Mouse (Mus musculus) kidney, embryonic 14.5 days (tissue): ENCODE results near the gene Elk4. TPM values are rescaled to one million over a fixed set of nuclear protein-coding genes. Genes with fewer than 3 reads are reported as not detected.

Experiments
- ATAC-seq: fragments of 200-750 bp; cut with Nextera tagmentation; 2 replicates; pipeline ENCODE4 v1.8.0; 2017; ENCODE audit warnings: moderate number of reproducible peaks, mild to moderate bottlenecking, moderate TSS enrichment, moderate library complexity; ENCODE audit not compliant: low FRiP score, low TSS enrichment
- H3K27ac ChIP-seq: fragments of 300-500 bp; sonication (generic); 2 replicates; pipeline ENCODE4 v1.5.1; 2014; ENCODE audit warnings: low read depth, mild to moderate bottlenecking, low read length, moderate library complexity, mixed read lengths
- H3K27me3 ChIP-seq: fragments of 300-500 bp; sonication (generic); 2 replicates; pipeline ENCODE4 v1.6.1; 2014; ENCODE audit warnings: mild to moderate bottlenecking, low read length; ENCODE audit not compliant: control insufficient read depth, insufficient read depth
- H3K36me3 ChIP-seq: fragments of 300-500 bp; sonication (generic); 2 replicates; pipeline ENCODE4 v1.6.1; 2014; ENCODE audit warnings: low read length, mixed read lengths; ENCODE audit not compliant: control insufficient read depth, insufficient read depth
- H3K4me1 ChIP-seq: fragments of 300-500 bp; sonication (generic); 2 replicates; pipeline ENCODE4 v1.6.1; 2014; ENCODE audit warnings: low read length, mixed read lengths; ENCODE audit not compliant: control insufficient read depth, insufficient read depth
- H3K4me2 ChIP-seq: fragments of 300-500 bp; sonication (generic); replicated peaks from 2 replicates; pipeline ENCODE4 v1.6.1; 2014; ENCODE audit warnings: low read depth, mild to moderate bottlenecking, low read length
- H3K4me3 ChIP-seq: fragments of 300-500 bp; sonication (generic); 2 replicates; pipeline ENCODE4 v1.5.1; 2014; ENCODE audit warnings: mild to moderate bottlenecking, low read length
- H3K9ac ChIP-seq: fragments of 300-500 bp; sonication (generic); 2 replicates; pipeline ENCODE4 v1.6.1; 2014; ENCODE audit warnings: low read depth, mild to moderate bottlenecking, low read length, moderate library complexity
- H3K9me3 ChIP-seq: fragments of 300-500 bp; sonication (generic); 2 replicates; pipeline ENCODE4 v1.6.1; 2016; ENCODE audit warnings: low read length; ENCODE audit not compliant: control insufficient read depth
- WGBS: fragments of 180-500 bp; shearing (Covaris S2); extraction: QIAGEN DNeasy Blood & Tissue Kit; methylation state at CpG from one replicate; pipeline ENCODE4 v1.1.7; 2014; 5-methylcytosine and 5-hydroxymethylcytosine counted together
- polyA plus RNA-seq: library from polyadenylated mRNA; unstranded; fragments of >200 nt; fragmentation: Nextera tagmentation; extraction: Ambion mirVana; gene quantifications from 2 replicates; pipeline ENCODE4 v1.2.1, GENCODE M21; 2014

Elk4 gene
- polyA plus RNA-seq, 1 experiment from 2014 or later = 35.4 TPM

- no peaks in the 10 kb centered on the region for H3K36me3 ChIP-seq
- ATAC-seq = no peak
- no peaks in the 10 kb centered on the region for H3K9me3 ChIP-seq
- 66% methylated on average over 4 of the region's 4 CpGs for WGBS
- peaks cover 5% of the 10 kb centered on the region; the same call in 1 of the 2 replicates for H3K4me1 ChIP-seq
- no peak overlapping the region for H3K4me3 ChIP-seq
- H3K9ac ChIP-seq = no peak overlapping the region
- H3K27me3 ChIP-seq = no peaks in the 10 kb centered on the region
- H3K27ac ChIP-seq = no peak overlapping the region
- no peak overlapping the region for H3K4me2 ChIP-seq
Observed at GRCm38 (mm10) chr1:132043759-132044158, 36.4 kb downstream of the Elk4 start.

GRCm38 (mm10) chr1:132046143-132046735 lies 38.8 kb downstream of the Elk4 start:
- H3K4me3 ChIP-seq = no peak overlapping the region
- no peaks in the 10 kb centered on the region for H3K27me3 ChIP-seq
- WGBS = 20% methylated on average over 15 of the region's 15 CpGs
- H3K36me3 ChIP-seq = no peaks in the 10 kb centered on the region
- H3K27ac ChIP-seq = no peak overlapping the region
- H3K9me3 ChIP-seq = no peaks in the 10 kb centered on the region
- H3K4me2 ChIP-seq = no peak overlapping the region
- no peak overlapping the region for H3K9ac ChIP-seq
- H3K4me1 ChIP-seq = no peaks in the 10 kb centered on the region
- ATAC-seq = peak; percentile 45

- no peak overlapping the region for H3K4me2 ChIP-seq
- no peaks in the 10 kb centered on the region for H3K9me3 ChIP-seq
- no peaks in the 10 kb centered on the region for H3K4me1 ChIP-seq
- no peak overlapping the region for H3K27ac ChIP-seq
- no peak overlapping the region for H3K4me3 ChIP-seq
- 76% methylated on average over 3 of the region's 3 CpGs for WGBS
- no peak for ATAC-seq
- H3K27me3 ChIP-seq = no peaks in the 10 kb centered on the region
- no peaks in the 10 kb centered on the region for H3K36me3 ChIP-seq
- H3K9ac ChIP-seq = no peak overlapping the region
Observed at GRCm38 (mm10) chr1:132051746-132052145, 44.3 kb downstream of the Elk4 start.

GRCm38 (mm10) chr1:132054387-132054786 lies 47.0 kb downstream of the Elk4 start:
- H3K4me3 ChIP-seq = no peak overlapping the region
- H3K27ac ChIP-seq = no peak overlapping the region
- 77% methylated on average over 3 of the region's 3 CpGs for whole genome bisulfite sequencing
- H3K36me3 ChIP-seq = no peaks in the 10 kb centered on the region
- no peaks in the 10 kb centered on the region for H3K4me1 ChIP-seq
- no peaks in the 10 kb centered on the region for H3K27me3 ChIP-seq
- no peak overlapping the region for H3K9ac ChIP-seq
- no peak for ATAC-seq
- no peak overlapping the region for H3K4me2 ChIP-seq
- H3K9me3 ChIP-seq = no peaks in the 10 kb centered on the region

GRCm38 (mm10) chr1:132055054-132055664 lies 47.8 kb downstream of the Elk4 start:
- Histone ChIP-seq H3K9me3 (no peaks in the 10 kb centered on the region), H3K4me2 (no peak overlapping the region), H3K4me3 (no peak overlapping the region), H3K9ac (no peak overlapping the region), H3K27me3 (no peaks in the 10 kb centered on the region), H3K36me3 (no peaks in the 10 kb centered on the region), H3K27ac (no peak overlapping the region), H3K4me1 (no peaks in the 10 kb centered on the region)
- no peak for ATAC-seq
- 81% methylated on average over 7 of the region's 7 CpGs for WGBS

GRCm38 (mm10) chr1:132058558-132058957 lies 51.2 kb downstream of the Elk4 start:
- 95% methylated on average over 5 of the region's 5 CpGs for WGBS
- Histone ChIP-seq H3K27ac (no peak overlapping the region), H3K4me3 (no peak overlapping the region), H3K36me3 (no peaks in the 10 kb centered on the region), H3K27me3 (no peaks in the 10 kb centered on the region), H3K9ac (no peak overlapping the region), H3K9me3 (no peaks in the 10 kb centered on the region), H3K4me2 (no peak overlapping the region), H3K4me1 (0 out of 2 replicates have a peak, but pooled peaks cover 4% of the 10 kb centered on the region)
- ATAC-seq = no peak

GRCm38 (mm10) chr1:132060036-132060769 lies 52.8 kb downstream of the Elk4 start:
- no peak overlapping the region for H3K27ac ChIP-seq
- no peaks in the 10 kb centered on the region for H3K27me3 ChIP-seq
- H3K9me3 ChIP-seq = no peaks in the 10 kb centered on the region
- H3K4me3 ChIP-seq = no peak overlapping the region
- no peaks in the 10 kb centered on the region for H3K36me3 ChIP-seq
- 0 out of 2 replicates have a peak, but pooled peaks cover 4% of the 10 kb centered on the region for H3K4me1 ChIP-seq
- 43% methylated on average over 7 of the region's 7 CpGs for WGBS
- no peak overlapping the region for H3K4me2 ChIP-seq
- no peak for ATAC-seq
- no peak overlapping the region for H3K9ac ChIP-seq

GRCm38 (mm10) chr1:132061750-132062541 lies 54.5 kb downstream of the Elk4 start:
- no peaks in the 10 kb centered on the region for H3K36me3 ChIP-seq
- H3K9ac ChIP-seq = no peak overlapping the region
- peaks cover 12% of the 10 kb centered on the region; the same call in 1 of the 2 replicates for H3K27me3 ChIP-seq
- peak overlapping the region; percentile 4; the same call in 1 of the 2 replicates for H3K27ac ChIP-seq
- peak; percentile 41 for ATAC-seq
- H3K4me1 ChIP-seq = 0 out of 2 replicates have a peak, but pooled peaks cover 4% of the 10 kb centered on the region
- WGBS = 23% methylated on average over 6 of the region's 6 CpGs
- H3K4me2 ChIP-seq = no peak overlapping the region
- no peak overlapping the region for H3K4me3 ChIP-seq
- no peaks in the 10 kb centered on the region for H3K9me3 ChIP-seq
